Mouse (Mus musculus) frontal cortex, postnatal 14 days (tissue): Measurements from ENCODE around the gene Aebp2.
"Not testable (repeated sequence)": the region's sequence is repeated elsewhere in the genome, so short reads cannot be mapped to it uniquely, and the experiment has no call there.

Experiments used
- DNase-seq, 2 experiments: peaks; one replicate each; pipeline ENCODE4 v3.0.0; 2022; ENCODE audit warnings: low spot score in 2 of 2

Gene Aebp2

GRCm38 (mm10) chr6:140651923-140652322, 29.5 kb downstream of the Aebp2 start:
- no peak for DNase-seq

GRCm38 (mm10) chr6:140655451-140655850, 33.0 kb downstream of the Aebp2 start:
- no peak for DNase-seq

- DNase-seq = no peak
Measured at GRCm38 (mm10) chr6:140656991-140657390, 34.5 kb downstream of the Aebp2 start.

GRCm38 (mm10) chr6:140657920-140658522, 35.6 kb downstream of the Aebp2 start:
- DNase-seq = no peak

- no peak for DNase-seq
Measured at GRCm38 (mm10) chr6:140661111-140661510, 38.6 kb downstream of the Aebp2 start.

GRCm38 (mm10) chr6:140661777-140662176, 39.3 kb downstream of the Aebp2 start:
- DNase-seq = no peak

- no peak for DNase-seq
Measured at GRCm38 (mm10) chr6:140662290-140662689, 39.8 kb downstream of the Aebp2 start.

- DNase-seq = not testable (repeated sequence)
Measured at GRCm38 (mm10) chr6:140662697-140663096, 40.2 kb downstream of the Aebp2 start.

GRCm38 (mm10) chr6:140664611-140665010, 42.1 kb downstream of the Aebp2 start:
- DNase-seq = no peak

- peak; percentile 15 to 16 for DNase-seq
Measured at GRCm38 (mm10) chr6:140666486-140667240, 44.2 kb downstream of the Aebp2 start.

- DNase-seq = no peak
Measured at GRCm38 (mm10) chr6:140667289-140667906, 44.9 kb downstream of the Aebp2 start.

- no peak for DNase-seq
Measured at GRCm38 (mm10) chr6:140674414-140674813, 52.0 kb downstream of the Aebp2 start.

GRCm38 (mm10) chr6:140676094-140676493, 53.6 kb downstream of the Aebp2 start:
- DNase-seq = no peak

GRCm38 (mm10) chr6:140677041-140677440, 54.6 kb downstream of the Aebp2 start:
- DNase-seq = no peak

GRCm38 (mm10) chr6:140677960-140678359, 55.5 kb downstream of the Aebp2 start:
- DNase-seq = no peak

- peak; percentile 25 to 29 for DNase-seq
Measured at GRCm38 (mm10) chr6:140678658-140679271, 56.3 kb downstream of the Aebp2 start.

- no peak for DNase-seq
Measured at GRCm38 (mm10) chr6:140680713-140681112, 58.2 kb downstream of the Aebp2 start.

- DNase-seq = no peak
Measured at GRCm38 (mm10) chr6:140682829-140683228, 60.4 kb downstream of the Aebp2 start.

- no peak for DNase-seq
Measured at GRCm38 (mm10) chr6:140684403-140684802, 61.9 kb downstream of the Aebp2 start.

GRCm38 (mm10) chr6:140689617-140690404, 67.3 kb downstream of the Aebp2 start:
- no peak for DNase-seq

GRCm38 (mm10) chr6:140692160-140692559, 69.7 kb downstream of the Aebp2 start:
- no peak for DNase-seq
